Mouse (Mus musculus): ENCODE results near the gene Gm44579. TPM values are rescaled to one million over a fixed set of nuclear protein-coding genes. Genes with fewer than 3 reads are reported as not detected.

Gene Gm44579
- not detected for total RNA-seq (2022)

GRCm38 (mm10) chr15:98220877-98221276, at the start of gene Gm44579, which contains the start of gene Olfr287:
Gene Gm44579 (minus strand): TSS chr15:98220977.
Gene Olfr287 (minus strand): TSS chr15:98221056.
- no peak for DNase-seq (ENCODE audit: low spot score)

- DNase-seq (ENCODE audit: low spot score), result no peak
Observed at GRCm38 (mm10) chr15:98257776-98258175, 37.0 kb upstream of the Gm44579 start.

GRCm38 (mm10) chr15:98257193-98257592, 36.4 kb upstream of the Gm44579 start, which contains the start of gene H1fnt:
Gene H1fnt (minus strand): TSS chr15:98257293.
- DNase-seq (ENCODE audit: low spot score), result no peak

GRCm38 (mm10) chr15:98256271-98256670, 35.5 kb upstream of the Gm44579 start:
- no peak for DNase-seq (ENCODE audit: low spot score)

- no peak for DNase-seq (ENCODE audit: low spot score)
Observed at GRCm38 (mm10) chr15:98235442-98235841, 14.7 kb upstream of the Gm44579 start.

- DNase-seq (ENCODE audit: low spot score), result no peak
Observed at GRCm38 (mm10) chr15:98234350-98234749, 13.6 kb upstream of the Gm44579 start, which contains the start of gene Olfr286. Gene Olfr286 (minus strand): TSS chr15:98234450.

GRCm38 (mm10) chr15:98226096-98226495, 5.3 kb upstream of the Gm44579 start:
- DNase-seq (ENCODE audit: low spot score), result no peak

GRCm38 (mm10) chr15:98225610-98226009, 4.8 kb upstream of the Gm44579 start:
- DNase-seq (ENCODE audit: low spot score), result no peak

GRCm38 (mm10) chr15:98222377-98222776, 1.6 kb upstream of the Gm44579 start:
- no peak for DNase-seq (ENCODE audit: low spot score)

- DNase-seq (ENCODE audit: low spot score), result no peak
Observed at GRCm38 (mm10) chr15:98214130-98214529, 6.6 kb downstream of the Gm44579 start.

- no peak for DNase-seq (ENCODE audit: low spot score)
Observed at GRCm38 (mm10) chr15:98213336-98213870, 7.4 kb downstream of the Gm44579 start.

- no peak for DNase-seq (ENCODE audit: low spot score)
Observed at GRCm38 (mm10) chr15:98209676-98210075, 11.1 kb downstream of the Gm44579 start.

GRCm38 (mm10) chr15:98195442-98195841, 25.3 kb downstream of the Gm44579 start, which contains the start of gene Olfr288:
Gene Olfr288 (minus strand): TSS chr15:98195542.
- DNase-seq (ENCODE audit: low spot score), result no peak

GRCm38 (mm10) chr15:98184456-98184855, 36.3 kb downstream of the Gm44579 start:
- DNase-seq (ENCODE audit: low spot score), result no peak

- no peak for DNase-seq (ENCODE audit: low spot score)
Observed at GRCm38 (mm10) chr15:98181856-98182570, 38.8 kb downstream of the Gm44579 start.

- peak; percentile 95 for DNase-seq (ENCODE audit: low spot score)
Observed at GRCm38 (mm10) chr15:98181132-98181711, 39.6 kb downstream of the Gm44579 start.

GRCm38 (mm10) chr15:98180567-98181131, 40.1 kb downstream of the Gm44579 start:
- DNase-seq (ENCODE audit: low spot score), result no peak

- no peak for DNase-seq (ENCODE audit: low spot score)
Observed at GRCm38 (mm10) chr15:98177320-98177719, 43.5 kb downstream of the Gm44579 start.

GRCm38 (mm10) chr15:98173821-98174220, 47.0 kb downstream of the Gm44579 start:
- peak; percentile 44 for DNase-seq (ENCODE audit: low spot score)

- DNase-seq (ENCODE audit: low spot score), result no peak
Observed at GRCm38 (mm10) chr15:98172113-98172512, 48.7 kb downstream of the Gm44579 start.

- DNase-seq (ENCODE audit: low spot score), result no peak
Observed at GRCm38 (mm10) chr15:98170917-98171316, 49.9 kb downstream of the Gm44579 start.

- no peak for DNase-seq (ENCODE audit: low spot score)
Observed at GRCm38 (mm10) chr15:98170365-98170764, 50.4 kb downstream of the Gm44579 start.

Data from heart, adult 8-10 months (tissue).